Mouse (Mus musculus): Measurements from ENCODE around the gene Iqcf3. TPM values are rescaled to one million over a fixed set of nuclear protein-coding genes. Genes with fewer than 3 reads are reported as not detected.

Gene Iqcf3
- polyA plus RNA-seq, 1 experiment from 2014 or later, result not detected

- Histone ChIP-seq H3K4me3 (ENCODE audit: low read depth, low read length) (no peak overlapping the region), H3K4me2 (ENCODE audit: low read length) (no peak overlapping the region), H3K27ac (ENCODE audit: low read depth, low read length) (no peak overlapping the region), H3K36me3 (ENCODE audit: control insufficient read depth, insufficient read depth, low read length) (no peaks in the 10 kb centered on the region), H3K9ac (ENCODE audit: low read length) (no peak overlapping the region), H3K4me1 (ENCODE audit: control insufficient read depth, insufficient read depth, low read length) (no peaks in the 10 kb centered on the region), H3K27me3 (replicated peaks; ENCODE audit: control insufficient read depth, insufficient read depth, low read length) (no peaks in the 10 kb centered on the region), H3K9me3 (replicated peaks; ENCODE audit: control insufficient read depth, low read length) (no peaks in the 10 kb centered on the region)
- DNase-seq (ENCODE audit: low spot score) (no peak), ATAC-seq (no peak)
- WGBS, result 83% methylated on average over 8 of the region's 8 CpGs
Observed at GRCm38 (mm10) chr9:106519909-106520308, 41.5 kb downstream of the Iqcf3 start.

GRCm38 (mm10) chr9:106519433-106519832 lies 42.0 kb downstream of the Iqcf3 start:
- ATAC-seq (no peak), DNase-seq (ENCODE audit: low spot score) (no peak)
- no peaks in the 10 kb centered on the region for H3K4me1 ChIP-seq (ENCODE audit: control insufficient read depth, insufficient read depth, low read length)
- no peak overlapping the region for H3K27ac ChIP-seq (ENCODE audit: low read depth, low read length)
- no peaks in the 10 kb centered on the region for H3K27me3 ChIP-seq (replicated peaks; ENCODE audit: control insufficient read depth, insufficient read depth, low read length)
- H3K9me3 ChIP-seq (replicated peaks; ENCODE audit: control insufficient read depth, low read length), result no peaks in the 10 kb centered on the region
- no peak overlapping the region for H3K4me2 ChIP-seq (ENCODE audit: low read length)
- H3K9ac ChIP-seq (ENCODE audit: low read length), result no peak overlapping the region
- H3K36me3 ChIP-seq (ENCODE audit: control insufficient read depth, insufficient read depth, low read length), result no peaks in the 10 kb centered on the region
- 77% methylated on average over 2 of the region's 2 CpGs for WGBS
- H3K4me3 ChIP-seq (ENCODE audit: low read depth, low read length), result no peak overlapping the region

DNA sequence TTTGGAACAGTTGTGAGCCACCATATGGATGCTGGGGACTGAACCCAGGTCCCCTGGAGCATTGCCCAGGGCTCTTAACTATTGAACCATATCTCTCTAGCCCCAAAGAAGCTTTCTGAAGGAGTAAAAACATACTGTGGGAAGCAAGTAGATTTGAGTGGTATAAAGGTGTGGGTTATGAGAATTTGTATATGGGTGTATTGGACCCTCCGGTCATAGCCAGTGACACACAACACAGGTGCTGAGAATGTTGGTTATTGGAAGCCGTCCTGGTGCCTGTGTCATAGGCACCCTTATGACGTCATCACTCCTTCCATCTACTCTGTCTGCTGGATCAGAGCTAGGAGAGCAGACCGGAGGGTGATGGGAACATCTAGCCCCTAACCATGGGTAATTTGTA lies 47.2 kb downstream of the Iqcf3 start, which contains the start of gene Iqcf5:
TSS of gene Iqcf5 (plus strand) at position 301 of the 400 bp plus-strand sequence.
- H3K27me3 ChIP-seq (replicated peaks; ENCODE audit: control insufficient read depth, insufficient read depth, low read length), result no peaks in the 10 kb centered on the region
- no peak for ATAC-seq
- DNase-seq (ENCODE audit: low spot score), result no peak
- H3K9me3 ChIP-seq (replicated peaks; ENCODE audit: control insufficient read depth, low read length), result no peaks in the 10 kb centered on the region
- no peak within 1 kb of the TSS for H3K4me3 ChIP-seq (ENCODE audit: low read depth, low read length)
- H3K9ac ChIP-seq (ENCODE audit: low read length), result no peak within 1 kb of the TSS
- H3K4me1 ChIP-seq (ENCODE audit: control insufficient read depth, insufficient read depth, low read length), result no peaks in the 10 kb centered on the region
- no peak within 1 kb of the TSS for H3K27ac ChIP-seq (ENCODE audit: low read depth, low read length)
- WGBS, result 95% methylated on average over 4 of the region's 4 CpGs
- H3K4me2 ChIP-seq (ENCODE audit: low read length), result no peak within 1 kb of the TSS
- no peaks in the 10 kb centered on the region for H3K36me3 ChIP-seq (ENCODE audit: control insufficient read depth, insufficient read depth, low read length)

DNA sequence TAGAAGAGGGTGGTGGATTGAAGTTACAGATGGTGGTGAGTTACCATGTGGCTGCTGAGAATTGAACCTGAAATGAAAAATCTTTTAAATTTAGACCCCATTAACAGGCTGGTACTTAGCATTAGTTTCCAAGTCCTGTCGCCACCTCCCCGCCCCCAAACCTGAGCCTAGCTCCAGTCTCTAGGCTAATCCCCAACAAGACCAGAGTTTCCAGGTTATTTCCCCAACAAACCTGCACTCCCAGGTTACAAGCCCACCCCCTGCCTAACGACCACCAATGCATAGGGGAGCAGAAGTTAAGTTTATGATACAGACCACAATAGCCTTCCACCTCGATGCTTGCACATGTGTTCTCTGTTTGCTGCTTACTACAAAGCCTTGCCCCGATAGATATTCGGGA lies 47.9 kb downstream of the Iqcf3 start:
- Histone ChIP-seq H3K4me3 (ENCODE audit: low read depth, low read length) (no peak overlapping the region), H3K27me3 (replicated peaks; ENCODE audit: control insufficient read depth, insufficient read depth, low read length) (no peaks in the 10 kb centered on the region), H3K9ac (ENCODE audit: low read length) (no peak overlapping the region), H3K4me1 (ENCODE audit: control insufficient read depth, insufficient read depth, low read length) (no peaks in the 10 kb centered on the region), H3K4me2 (ENCODE audit: low read length) (no peak overlapping the region), H3K9me3 (replicated peaks; ENCODE audit: control insufficient read depth, low read length) (no peaks in the 10 kb centered on the region), H3K36me3 (ENCODE audit: control insufficient read depth, insufficient read depth, low read length) (no peaks in the 10 kb centered on the region), H3K27ac (ENCODE audit: low read depth, low read length) (no peak overlapping the region)
- ATAC-seq (no peak), DNase-seq (ENCODE audit: low spot score) (no peak)
- WGBS, result 79% methylated on average over 6 of the region's 6 CpGs

DNA sequence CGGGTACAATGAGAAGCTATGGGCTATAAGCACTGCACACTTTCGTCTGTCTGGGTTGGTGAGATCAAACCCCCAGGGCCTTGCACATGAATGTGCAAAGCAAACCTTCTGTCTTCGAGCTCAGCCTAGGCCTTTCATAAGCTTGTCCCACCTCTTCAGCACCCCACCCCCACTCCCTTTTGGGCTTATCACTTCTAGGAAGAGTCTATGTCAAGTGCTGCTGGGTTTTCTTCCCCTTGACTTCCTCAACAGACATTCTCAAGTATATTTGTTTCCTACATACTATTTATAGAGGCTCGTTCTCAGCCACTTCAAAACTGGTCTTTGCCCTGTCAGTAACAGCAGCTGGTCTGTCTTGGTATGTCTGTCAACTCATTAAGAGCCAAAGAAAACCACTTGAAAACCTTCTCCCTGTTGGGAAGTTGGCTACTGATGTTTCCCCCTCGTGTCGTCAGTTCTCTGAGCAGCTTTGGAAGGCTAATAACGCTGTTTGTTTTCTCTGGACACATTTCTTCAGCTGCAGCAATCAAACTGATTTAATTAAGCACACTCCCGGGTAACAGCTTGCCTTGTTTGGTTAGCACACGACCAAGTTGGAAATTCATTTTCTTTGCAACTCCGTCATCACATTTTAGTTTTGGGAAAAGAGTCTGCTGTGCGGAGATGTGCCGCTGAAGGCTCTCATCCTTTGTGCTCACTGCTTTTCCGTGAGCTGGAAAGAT lies 48.5 kb downstream of the Iqcf3 start:
- Histone ChIP-seq H3K4me3 (ENCODE audit: low read depth, low read length) (no peak overlapping the region), H3K27ac (ENCODE audit: low read depth, low read length) (no peak overlapping the region), H3K9me3 (replicated peaks; ENCODE audit: control insufficient read depth, low read length) (no peaks in the 10 kb centered on the region), H3K9ac (ENCODE audit: low read length) (no peak overlapping the region), H3K36me3 (ENCODE audit: control insufficient read depth, insufficient read depth, low read length) (no peaks in the 10 kb centered on the region), H3K4me1 (ENCODE audit: control insufficient read depth, insufficient read depth, low read length) (no peaks in the 10 kb centered on the region), H3K27me3 (replicated peaks; ENCODE audit: control insufficient read depth, insufficient read depth, low read length) (no peaks in the 10 kb centered on the region), H3K4me2 (ENCODE audit: low read length) (no peak overlapping the region)
- WGBS, result 55% methylated on average over 13 of the region's 13 CpGs
- peak; percentile 39 for DNase-seq (ENCODE audit: low spot score)
- no peak for ATAC-seq

DNA sequence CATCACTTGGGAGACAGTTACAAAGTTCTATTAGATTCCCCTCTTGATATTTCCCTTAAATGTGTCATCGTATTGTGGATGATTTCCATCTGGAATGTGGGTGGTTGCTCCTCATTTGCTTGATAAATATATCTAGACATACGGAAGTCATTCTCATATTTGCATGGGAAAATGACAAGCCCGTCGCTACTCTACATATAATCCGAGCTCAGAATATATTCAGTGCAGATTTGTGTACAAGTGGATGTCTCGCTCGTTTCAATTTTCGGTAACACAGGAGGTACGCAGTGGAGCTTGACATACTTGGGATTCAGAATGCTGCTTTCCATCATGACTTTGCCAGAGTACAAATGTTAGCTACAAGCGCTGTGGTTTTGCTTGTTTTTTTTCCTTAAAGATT lies 52.1 kb downstream of the Iqcf3 start:
- H3K4me1 ChIP-seq (ENCODE audit: control insufficient read depth, insufficient read depth, low read length), result no peaks in the 10 kb centered on the region
- 95% methylated on average over 10 of the region's 10 CpGs for WGBS
- ATAC-seq, result no peak
- H3K36me3 ChIP-seq (ENCODE audit: control insufficient read depth, insufficient read depth, low read length), result no peaks in the 10 kb centered on the region
- DNase-seq (ENCODE audit: low spot score), result no peak
- H3K9me3 ChIP-seq (replicated peaks; ENCODE audit: control insufficient read depth, low read length), result no peaks in the 10 kb centered on the region
- H3K27me3 ChIP-seq (replicated peaks; ENCODE audit: control insufficient read depth, insufficient read depth, low read length), result no peaks in the 10 kb centered on the region
- no peak overlapping the region for H3K4me2 ChIP-seq (ENCODE audit: low read length)
- H3K9ac ChIP-seq (ENCODE audit: low read length), result no peak overlapping the region
- no peak overlapping the region for H3K27ac ChIP-seq (ENCODE audit: low read depth, low read length)
- no peak overlapping the region for H3K4me3 ChIP-seq (ENCODE audit: low read depth, low read length)

GRCm38 (mm10) chr9:106504246-106504645 lies 57.2 kb downstream of the Iqcf3 start:
- no peak for ATAC-seq
- H3K27me3 ChIP-seq (replicated peaks; ENCODE audit: control insufficient read depth, insufficient read depth, low read length), result no peaks in the 10 kb centered on the region
- H3K9me3 ChIP-seq (replicated peaks; ENCODE audit: control insufficient read depth, low read length), result no peaks in the 10 kb centered on the region
- no peak for DNase-seq (ENCODE audit: low spot score)
- no peak overlapping the region for H3K4me2 ChIP-seq (ENCODE audit: low read length)
- H3K4me1 ChIP-seq (ENCODE audit: control insufficient read depth, insufficient read depth, low read length), result no peaks in the 10 kb centered on the region
- H3K36me3 ChIP-seq (ENCODE audit: control insufficient read depth, insufficient read depth, low read length), result no peaks in the 10 kb centered on the region
- WGBS, result 77% methylated on average over 6 of the region's 6 CpGs
- H3K27ac ChIP-seq (ENCODE audit: low read depth, low read length), result no peak overlapping the region
- no peak overlapping the region for H3K9ac ChIP-seq (ENCODE audit: low read length)
- no peak overlapping the region for H3K4me3 ChIP-seq (ENCODE audit: low read depth, low read length)

- Histone ChIP-seq H3K4me2 (ENCODE audit: low read length) (no peak overlapping the region), H3K27me3 (replicated peaks; ENCODE audit: control insufficient read depth, insufficient read depth, low read length) (no peaks in the 10 kb centered on the region), H3K36me3 (ENCODE audit: control insufficient read depth, insufficient read depth, low read length) (no peaks in the 10 kb centered on the region), H3K9ac (ENCODE audit: low read length) (no peak overlapping the region), H3K4me3 (ENCODE audit: low read depth, low read length) (no peak overlapping the region), H3K4me1 (ENCODE audit: control insufficient read depth, insufficient read depth, low read length) (no peaks in the 10 kb centered on the region), H3K27ac (ENCODE audit: low read depth, low read length) (no peak overlapping the region), H3K9me3 (replicated peaks; ENCODE audit: control insufficient read depth, low read length) (no peaks in the 10 kb centered on the region)
- 89% methylated on average over 22 of the region's 22 CpGs for WGBS
- no peak for ATAC-seq
- no peak for DNase-seq (ENCODE audit: low spot score)
Observed at GRCm38 (mm10) chr9:106501846-106502245, 59.6 kb downstream of the Iqcf3 start.

GRCm38 (mm10) chr9:106499667-106500066 lies 61.8 kb downstream of the Iqcf3 start, which contains the start of gene Iqcf1:
TSS of gene Iqcf1 (plus strand) at chr9:106499967.
- Histone ChIP-seq H3K9ac (ENCODE audit: low read length) (no peak within 1 kb of the TSS), H3K9me3 (replicated peaks; ENCODE audit: control insufficient read depth, low read length) (no peaks in the 10 kb centered on the region), H3K27ac (ENCODE audit: low read depth, low read length) (no peak within 1 kb of the TSS), H3K36me3 (ENCODE audit: control insufficient read depth, insufficient read depth, low read length) (no peaks in the 10 kb centered on the region), H3K4me3 (ENCODE audit: low read depth, low read length) (no peak within 1 kb of the TSS), H3K27me3 (replicated peaks; ENCODE audit: control insufficient read depth, insufficient read depth, low read length) (no peaks in the 10 kb centered on the region), H3K4me2 (ENCODE audit: low read length) (no peak within 1 kb of the TSS), H3K4me1 (ENCODE audit: control insufficient read depth, insufficient read depth, low read length) (no peaks in the 10 kb centered on the region)
- DNase-seq (ENCODE audit: low spot score) (no peak), ATAC-seq (no peak)
- 92% methylated on average over 6 of the region's 6 CpGs for WGBS

Measured in forebrain, embryonic 14.5 days (tissue).